Mouse (Mus musculus) frontal cortex, postnatal 14 days (tissue): Measurements from ENCODE around the gene Prkcb.
"Not testable (repeated sequence)": the region's sequence is repeated elsewhere in the genome, so short reads cannot be mapped to it uniquely, and the experiment has no call there.

Experiments
- DNase-seq, 2 experiments: peaks; one replicate each; pipeline ENCODE4 v3.0.0; 2022; ENCODE audit warnings: low spot score in 2 of 2

Gene Prkcb

GRCm38 (mm10) chr7:122288605-122289242, at the start of gene Prkcb:
Prkcb (plus strand) TSS chr7:122288751.
- DNase-seq, result peak; percentile 76 to 78

GRCm38 (mm10) chr7:122238939-122239338, 49.6 kb upstream of the Prkcb start:
- DNase-seq, result no peak

DNA sequence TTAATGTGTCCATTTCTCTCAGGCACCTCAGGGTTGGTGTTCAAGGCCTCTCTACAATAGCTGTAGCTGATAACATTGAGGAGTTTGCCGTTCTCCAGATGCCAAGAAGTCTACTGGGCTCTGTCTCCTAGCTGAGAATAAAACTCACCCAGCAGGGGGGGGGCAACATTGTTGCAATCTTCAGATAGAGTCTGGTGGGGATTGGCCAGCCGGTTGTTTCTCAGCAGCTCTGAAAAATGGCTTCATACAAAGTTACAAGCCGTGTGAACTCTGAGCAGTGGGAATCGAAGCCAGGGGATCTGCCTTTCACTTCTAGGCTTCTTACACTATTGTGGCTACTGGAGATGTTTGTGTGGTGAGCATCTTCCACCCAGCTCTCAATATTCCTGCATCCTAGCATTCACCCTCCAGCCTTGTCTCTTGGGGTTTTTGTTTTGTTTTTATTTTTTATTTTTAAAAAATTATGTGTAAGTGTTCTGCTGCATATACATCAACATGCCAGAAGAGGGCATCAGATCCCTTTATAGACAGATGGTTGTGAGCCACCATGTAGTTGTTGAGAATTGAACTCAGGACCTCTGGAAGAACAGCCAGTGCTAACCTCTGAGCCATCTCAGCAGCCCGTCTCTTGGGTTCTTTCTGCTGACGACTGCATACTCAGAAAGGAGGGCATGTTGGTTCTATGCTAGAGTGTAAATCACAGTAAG, 48.0 kb upstream of the Prkcb start:
- no peak for DNase-seq

DNA sequence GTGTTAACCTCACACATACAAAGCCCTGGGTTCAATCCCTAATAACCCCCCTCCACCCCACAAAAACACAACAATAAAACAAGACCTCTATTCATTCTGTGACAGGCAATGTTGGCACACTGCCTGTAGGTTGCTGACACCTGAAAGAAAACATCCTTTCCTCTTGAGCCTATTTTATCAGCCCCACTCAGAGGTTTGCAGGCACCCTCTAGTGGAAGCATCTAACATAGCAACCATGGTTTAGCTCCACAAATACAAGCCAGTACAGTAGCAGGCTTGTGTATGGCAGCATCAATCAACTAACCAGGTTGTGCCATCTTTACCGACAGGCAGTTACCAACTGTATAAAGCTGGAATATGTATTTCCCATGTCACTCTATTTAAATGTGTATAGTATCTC, 46.3 kb upstream of the Prkcb start:
- peak in 1 of 2 experiments; percentile 16 for DNase-seq

- DNase-seq, result not testable (repeated sequence)
Observed at GRCm38 (mm10) chr7:122242744-122243143, 45.8 kb upstream of the Prkcb start.

DNA sequence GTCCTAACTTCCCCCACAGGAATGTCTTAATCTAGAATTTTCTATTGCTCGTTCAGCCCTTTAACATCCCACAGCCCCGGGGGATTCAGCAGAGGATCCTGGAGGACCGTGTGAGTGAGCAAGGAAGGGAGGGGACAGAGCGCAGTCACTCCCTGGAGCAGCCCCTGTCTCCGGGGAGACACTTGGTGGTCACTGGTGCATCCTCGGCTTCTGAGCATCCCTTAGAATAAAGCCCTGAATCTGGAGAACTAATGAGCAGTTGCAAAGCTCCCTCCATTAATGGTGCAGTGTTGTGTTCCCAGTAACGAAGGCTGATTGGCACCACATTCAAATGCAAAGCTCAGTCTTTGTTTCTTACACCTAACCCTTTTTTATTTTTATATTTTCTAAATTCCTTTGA, 44.4 kb upstream of the Prkcb start:
- DNase-seq, result no peak

- no peak for DNase-seq
Observed at GRCm38 (mm10) chr7:122244584-122244983, 44.0 kb upstream of the Prkcb start.

GRCm38 (mm10) chr7:122245976-122246375, 42.6 kb upstream of the Prkcb start:
- DNase-seq, result no peak

GRCm38 (mm10) chr7:122247254-122247864, 41.2 kb upstream of the Prkcb start:
- no peak for DNase-seq

DNA sequence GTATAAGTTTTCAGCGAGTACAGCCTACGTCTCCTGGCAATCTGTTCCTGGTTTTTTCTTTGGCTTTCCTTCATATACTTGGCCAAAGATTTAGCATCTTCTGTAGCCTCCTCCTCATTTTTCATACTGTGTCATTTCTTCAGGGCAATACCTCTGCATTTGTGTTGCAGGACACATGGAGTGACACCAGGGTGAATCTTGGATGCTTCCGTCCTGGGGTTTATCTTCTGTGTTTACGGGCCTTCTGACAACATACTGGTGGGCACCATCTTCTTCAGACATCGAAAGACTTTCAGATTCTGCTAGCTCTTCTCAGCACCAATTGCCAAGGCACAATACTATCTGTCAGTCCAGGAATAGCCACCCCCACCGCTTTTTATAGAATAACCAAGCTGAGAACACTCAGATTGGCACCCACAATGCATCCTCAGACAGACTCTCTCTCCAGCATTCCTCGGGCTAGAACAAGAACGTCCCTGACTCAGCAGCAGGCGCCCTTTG, 39.2 kb upstream of the Prkcb start:
- peak in 1 of 2 experiments; percentile 17 for DNase-seq

GRCm38 (mm10) chr7:122251197-122252011, 37.1 kb upstream of the Prkcb start:
- DNase-seq, result peak; percentile 74 to 75

GRCm38 (mm10) chr7:122256722-122257121, 31.8 kb upstream of the Prkcb start:
- DNase-seq, result no peak

- DNase-seq, result no peak
Observed at GRCm38 (mm10) chr7:122258521-122258920, 30.0 kb upstream of the Prkcb start.

DNA sequence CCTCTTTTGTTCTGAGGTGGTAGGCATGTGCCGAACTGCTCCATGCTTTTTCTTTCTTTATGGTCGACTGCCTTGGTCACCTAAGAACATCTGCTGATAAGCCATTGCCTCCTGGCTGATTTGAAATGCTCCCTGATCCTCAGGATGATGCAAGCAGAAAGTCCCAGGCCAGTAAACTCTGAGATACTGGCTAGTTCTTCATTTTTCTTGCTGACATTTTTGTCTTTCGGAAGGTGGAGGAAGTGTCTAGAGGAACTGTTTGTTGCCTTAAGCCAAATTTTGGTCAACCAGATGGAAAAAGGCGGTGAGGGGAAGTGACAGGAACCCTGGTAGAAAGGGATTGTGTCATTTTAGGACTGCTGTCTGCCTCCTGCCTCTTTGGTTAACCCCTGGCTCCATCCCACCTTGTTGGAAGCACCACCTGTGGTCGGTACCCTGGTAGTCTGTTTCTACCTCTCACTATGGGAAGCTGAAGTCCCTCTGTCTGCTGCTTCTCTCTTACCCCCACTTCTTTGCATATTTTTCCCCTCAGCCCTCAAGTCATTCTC, 28.4 kb upstream of the Prkcb start:
- no peak for DNase-seq

GRCm38 (mm10) chr7:122268983-122269486, 19.5 kb upstream of the Prkcb start:
- DNase-seq, result no peak

GRCm38 (mm10) chr7:122272334-122272733, 16.2 kb upstream of the Prkcb start:
- no peak for DNase-seq

GRCm38 (mm10) chr7:122279580-122279979, 9.0 kb upstream of the Prkcb start:
- DNase-seq, result no peak

GRCm38 (mm10) chr7:122280334-122280733, 8.2 kb upstream of the Prkcb start:
- no peak for DNase-seq

DNA sequence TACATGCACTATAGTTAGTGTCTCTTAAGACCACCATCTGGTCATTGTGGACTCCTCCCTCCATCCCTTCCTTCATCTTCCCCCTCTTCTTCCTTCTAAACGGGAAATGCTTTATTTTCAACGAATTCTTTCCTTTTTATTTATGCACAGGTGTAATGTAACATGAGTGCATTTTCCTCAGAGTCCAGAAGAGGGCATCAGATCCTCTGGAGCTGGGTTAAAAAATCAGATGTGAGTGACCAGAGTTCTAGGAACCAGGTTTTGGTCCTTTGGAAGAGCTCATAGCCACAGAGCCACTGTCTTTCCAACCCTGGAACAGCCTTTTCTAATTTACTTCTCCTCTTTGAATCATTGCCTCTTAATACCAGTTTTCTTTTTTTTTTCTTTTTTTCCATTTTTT, 6.0 kb upstream of the Prkcb start:
- DNase-seq, result no peak

DNA sequence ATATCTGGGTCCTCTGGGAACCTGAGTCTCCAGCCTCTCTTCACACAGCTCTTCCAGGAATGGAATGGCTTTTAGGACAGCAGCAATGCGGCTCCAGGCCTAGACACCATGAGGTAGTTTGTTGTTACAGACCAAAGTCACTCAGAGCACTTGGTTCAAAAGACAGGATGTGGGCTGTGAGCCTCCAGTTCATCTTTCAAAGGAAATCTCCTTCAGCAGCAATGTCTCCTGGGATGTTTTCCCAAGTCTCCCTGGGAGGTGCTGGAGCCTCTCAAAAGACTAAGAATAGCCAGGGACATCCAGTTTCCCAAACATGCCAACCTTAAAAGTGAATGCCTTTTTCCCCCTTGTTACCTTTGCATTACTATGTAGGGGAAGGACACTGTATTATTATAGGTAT, 1.3 kb upstream of the Prkcb start:
- no peak for DNase-seq
